In the genomic region with DNA sequence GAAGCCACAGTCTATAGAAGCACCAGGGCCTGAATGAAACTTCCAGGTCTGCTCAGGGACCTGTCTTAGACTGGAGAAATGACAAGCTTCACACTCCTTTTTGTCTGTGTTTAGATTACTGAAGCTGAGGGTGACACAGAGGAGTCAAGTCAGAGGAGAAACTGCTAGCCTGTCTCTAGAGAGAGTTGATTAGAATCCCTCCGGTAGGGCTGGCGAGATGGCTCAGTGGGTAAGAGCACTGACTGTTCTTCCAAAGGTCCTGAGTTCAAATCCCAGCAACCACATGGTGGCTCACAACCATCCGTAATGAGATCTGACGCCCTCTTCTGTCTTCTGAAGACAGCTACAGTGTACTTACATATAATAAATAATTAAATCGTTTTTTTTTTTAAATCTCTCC, we compare ENCODE assay signal across 3 mouse cellular contexts. TPM values are rescaled to one million over a fixed set of nuclear protein-coding genes. Genes with fewer than 3 reads are reported as not detected.
A peak's percentile ranks its signal among the peaks of the same experiment; 100 is the strongest.
DNase-seq lines count a peak whose midpoint lies in the region; TF ChIP-seq lines count a peak whose summit lies in the region.
"Not testable (repeated sequence)": the region's sequence is repeated elsewhere in the genome, so short reads cannot be mapped to it uniquely, and the experiment has no call there.

No protein-coding gene starts in this region.

- H3K36me3 ChIP-seq in MEL (ENCODE audit: control insufficient read depth in 1 of 2, insufficient read depth in 2 of 2, low read length in 2 of 2) = peaks cover 4 to 33% of the 10 kb centered on the region in 2 experiments
- not testable (repeated sequence) for H3K36me3 ChIP-seq in thymus, adult 2 months (ENCODE audit: control insufficient read depth, insufficient read depth, low read length)

- not testable (repeated sequence) for H3K27ac ChIP-seq in MEL (ENCODE audit: control insufficient read depth, low read depth, low read length)
- peak overlapping the region; percentile 49; the same call in 1 of the 2 replicates for H3K27ac ChIP-seq in thymus, adult 2 months (ENCODE audit: control insufficient read depth, insufficient read depth, low read length)

- not testable (repeated sequence) for TF ChIP-seq POLR2A in MEL (IDR thresholded peaks at IDR 0.05; ENCODE audit: control insufficient read depth in 1 of 2, insufficient read depth in 1 of 2, low read depth in 1 of 2, low read length in 2 of 2, poor library complexity in 1 of 2); thymus, adult 2 months (IDR thresholded peaks at IDR 0.05; ENCODE audit: control insufficient read depth, extremely low read depth, insufficient read depth, low read length, poor library complexity)

- not testable (repeated sequence) for H3K27me3 ChIP-seq in MEL (ENCODE audit: control insufficient read depth in 1 of 2, insufficient read depth in 2 of 2, low read length in 2 of 2); thymus, adult 2 months (ENCODE audit: control insufficient read depth, insufficient read depth, low read length)

- not testable (repeated sequence) for TF ChIP-seq CTCF in MEL (IDR thresholded peaks at IDR 0.05 in 2 of 3, conservative IDR thresholded peaks at IDR 0.05 in 1 of 3; ENCODE audit: control insufficient read depth in 1 of 3, insufficient read depth in 1 of 3, low read depth in 2 of 3, low read length in 3 of 3, poor library complexity in 1 of 3, severe bottlenecking in 1 of 3); thymus, adult 2 months (IDR thresholded peaks at IDR 0.05; ENCODE audit: borderline replicate concordance, control insufficient read depth, extremely low read depth, insufficient read depth, low read length, poor library complexity)

- H3K4me3 ChIP-seq in MEL (ENCODE audit: control insufficient read depth in 1 of 2, insufficient read depth in 1 of 2, low read depth in 2 of 2, low read length in 2 of 2); thymus, adult 2 months (ENCODE audit: control insufficient read depth, insufficient read depth, low read length): not testable (repeated sequence)

- not testable (repeated sequence) for TF ChIP-seq RAD21 in MEL (IDR thresholded peaks at IDR 0.05; ENCODE audit: low read depth, low read length)

- peaks cover 23 to 29% of the 10 kb centered on the region in 2 experiments for H3K4me1 ChIP-seq in MEL (ENCODE audit: control insufficient read depth in 1 of 2, insufficient read depth in 2 of 2, low read length in 2 of 2)
- peaks cover 21% of the 10 kb centered on the region for H3K4me1 ChIP-seq in thymus, adult 2 months (replicated peaks; ENCODE audit: control insufficient read depth, insufficient read depth, low read length)

- 95% methylated on average over 5 of the region's 5 CpGs for WGBS in thymus, adult 2 months

- not testable (repeated sequence) for DNase-seq in MEL (ENCODE audit: low read depth, low spot score); thymus, adult 2 months
- DNase-seq in heart, adult 11 months = peak; percentile 62

- H3K9me3 ChIP-seq in MEL (replicated peaks; ENCODE audit: insufficient read depth, low read length) = not testable (repeated sequence)

- TF ChIP-seq EP300 in MEL (IDR thresholded peaks at IDR 0.05; ENCODE audit: low read depth in 1 of 2, low read length in 2 of 2) = not testable (repeated sequence)

- not testable (repeated sequence) for H3K9ac ChIP-seq in MEL (ENCODE audit: control insufficient read depth, low read depth, low read length, poor library complexity, severe bottlenecking)

- not testable (repeated sequence) for H3K79me2 ChIP-seq in MEL (ENCODE audit: control insufficient read depth, insufficient read depth, low read length, poor library complexity)

TF ChIP-seq in MEL, 35 proteins besides CTCF, POLR2A, EP300 and RAD21:
- TF ChIP-seq TBP (IDR thresholded peaks at IDR 0.05; ENCODE audit: low read depth, low read length) = peak; percentile 78

RNA-seq across cellular contexts. Expression of gene C1d, which starts 18.8 kb away (rescaled TPM):
- 69.2 and 72.3 TPM in 2 replicates for total RNA-seq in MEL (2012; rRNA removed)
- polyA plus RNA-seq in MEL (2012; ENCODE audit: insufficient read depth in 1 of 2, insufficient read length in 2 of 2, low read depth in 1 of 2, low replicate concordance in 2 of 2, missing spikeins in 1 of 2) = 10 to 100 TPM in 1 of 2 experiments, not detected in 1; 35.2 TPM
- 17.4 and 17.8 TPM in 2 replicates for polyA plus RNA-seq in thymus, adult 2 months (2012; rRNA removed)

RNA-seq across cellular contexts. Expression of gene Pno1, which starts 27.2 kb away (rescaled TPM):
- total RNA-seq in MEL (2012; rRNA removed) = 113 and 121 TPM in 2 replicates
- 1,000 to 10,000 TPM in 1 of 2 experiments, 10 to 100 TPM in 1; 64.4 to 1,147 TPM for polyA plus RNA-seq in MEL (2012; ENCODE audit: insufficient read depth in 1 of 2, insufficient read length in 2 of 2, low read depth in 1 of 2, low replicate concordance in 2 of 2, missing spikeins in 1 of 2)
- polyA plus RNA-seq in thymus, adult 2 months (2012; rRNA removed) = 3.7 and 4.4 TPM in 2 replicates

RNA-seq across cellular contexts. Expression of gene Wdr92, which starts 56.7 kb away (rescaled TPM):
- total RNA-seq in MEL (2012; rRNA removed) = 58.9 and 63.8 TPM in 2 replicates
- polyA plus RNA-seq in MEL (2012; ENCODE audit: insufficient read depth in 1 of 2, insufficient read length in 2 of 2, low read depth in 1 of 2, low replicate concordance in 2 of 2, missing spikeins in 1 of 2) = 10 to 100 TPM in 1 of 2 experiments, not detected in 1; 34.5 TPM
- polyA plus RNA-seq in thymus, adult 2 months (2012; rRNA removed) = 13.9 and 15.5 TPM in 2 replicates

Comparison
In these comparisons a context has a peak if more than half of its experiments do, and no peak if none do; other contexts are left out.
1. RNA of gene Pno1, which starts 27.2 kb away (polyA plus RNA-seq): 64.4 to 1,147 TPM in MEL; 3.7 to 4.4 TPM in thymus, adult 2 months; every median in the first group is over 10 times any median in the second.